Mouse (Mus musculus) embryonic facial prominence, embryonic 15.5 days (tissue): ENCODE results near the gene Epb41. TPM values are rescaled to one million over a fixed set of nuclear protein-coding genes. Genes with fewer than 3 reads are reported as not detected.

ENCODE experiments used
- ATAC-seq: fragments of 200-750 bp; cut with Nextera tagmentation; 2 replicates; pipeline ENCODE4 v1.8.0; 2017; ENCODE audit warnings: low read depth, moderate TSS enrichment; ENCODE audit not compliant: insufficient number of reproducible peaks, low FRiP score, low TSS enrichment
- H3K27ac ChIP-seq: fragments of 300-500 bp; sonication (generic); replicated peaks from 2 replicates; pipeline ENCODE4 v1.5.1; 2015; ENCODE audit warnings: mild to moderate bottlenecking, inconsistent platforms
- H3K27me3 ChIP-seq: fragments of 300-500 bp; sonication (generic); 2 replicates; pipeline ENCODE4 v1.6.1; 2015; ENCODE audit warnings: inconsistent platforms
- H3K36me3 ChIP-seq: fragments of 300-500 bp; sonication (generic); 2 replicates; pipeline ENCODE4 v1.6.1; 2015; ENCODE audit warnings: mild to moderate bottlenecking, inconsistent platforms
- H3K4me1 ChIP-seq: fragments of 300-500 bp; sonication (generic); 2 replicates; pipeline ENCODE4 v1.6.1; 2015; ENCODE audit warnings: inconsistent platforms
- H3K4me2 ChIP-seq: fragments of 300-500 bp; sonication (generic); replicated peaks from 2 replicates; pipeline ENCODE4 v1.6.1; 2015; ENCODE audit warnings: mild to moderate bottlenecking, inconsistent platforms
- H3K4me3 ChIP-seq: fragments of 300-500 bp; sonication (generic); replicated peaks from 2 replicates; pipeline ENCODE4 v1.5.1; 2015; ENCODE audit warnings: mild to moderate bottlenecking, inconsistent platforms
- H3K9ac ChIP-seq: fragments of 300-500 bp; sonication (generic); 2 replicates; pipeline ENCODE4 v1.6.1; 2015; ENCODE audit warnings: inconsistent platforms
- H3K9me3 ChIP-seq: fragments of 300-500 bp; sonication (generic); replicated peaks from 2 replicates; pipeline ENCODE4 v1.6.1; 2016; ENCODE audit warnings: inconsistent platforms
- WGBS: fragments of 180-500 bp; shearing (Covaris S2); methylation state at CpG from one replicate; pipeline ENCODE4 v1.1.7; 2015; 5-methylcytosine and 5-hydroxymethylcytosine counted together
- polyA plus RNA-seq: library from polyadenylated mRNA; unstranded; fragments of >200 nt; fragmentation: Nextera tagmentation; extraction: Ambion mirVana; gene quantifications from 2 replicates; pipeline ENCODE4 v1.2.1, GENCODE M21; 2015

Epb41 gene
- polyA plus RNA-seq, 1 experiment from 2014 or later: 58.0 TPM

DNA sequence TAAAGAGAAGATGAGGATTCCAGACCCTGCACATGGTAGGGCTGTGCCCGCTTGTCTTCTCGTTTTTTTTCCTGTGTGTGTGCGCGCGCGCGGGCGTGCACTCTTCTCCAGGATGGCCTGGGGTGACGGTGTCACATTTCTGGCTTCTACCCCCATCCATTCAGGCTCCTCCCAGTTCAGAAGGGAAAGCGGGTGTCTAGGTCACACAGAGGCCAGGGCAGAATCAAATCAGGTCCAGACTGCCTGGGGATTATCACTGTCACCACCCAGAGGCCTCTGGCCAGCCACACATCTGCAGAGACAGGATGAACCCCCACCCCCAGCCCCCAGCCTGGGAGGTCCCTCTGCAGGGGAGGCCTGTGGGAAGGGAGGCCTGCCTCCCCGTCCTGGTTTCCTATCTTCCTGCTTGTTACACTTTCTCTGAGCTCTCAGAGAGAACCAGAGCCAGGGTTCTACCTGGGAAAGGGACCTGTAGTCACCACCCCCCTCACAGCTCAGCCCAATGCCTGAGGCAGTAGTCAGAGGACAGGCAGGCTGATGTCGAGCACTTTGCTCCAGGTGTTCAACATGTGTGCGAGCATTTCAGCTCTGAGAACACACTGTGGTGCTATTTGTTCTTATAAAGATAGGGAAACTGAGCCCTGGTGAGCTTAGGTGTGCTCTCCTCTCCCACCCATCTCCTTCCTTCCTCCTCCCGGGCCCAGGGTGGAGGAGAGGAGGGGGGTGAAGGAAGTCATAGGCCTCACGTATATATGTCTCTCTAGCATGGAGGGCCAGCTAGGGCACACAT lies 156.2 kb downstream of the Epb41 start:
- H3K9ac ChIP-seq: no peak overlapping the region
- WGBS: 6% methylated on average over 15 of the region's 15 CpGs
- H3K4me2 ChIP-seq: peak overlapping the region; percentile 79
- H3K4me3 ChIP-seq: no peak overlapping the region; the same call in 1 of the 2 replicates
- ATAC-seq: peak; percentile 27
- H3K27ac ChIP-seq: peak overlapping the region; percentile 95
- H3K9me3 ChIP-seq: no peaks in the 10 kb centered on the region
- peaks cover 3% of the 10 kb centered on the region; the same call in 1 of the 2 replicates for H3K36me3 ChIP-seq
- peaks cover 89% of the 10 kb centered on the region for H3K4me1 ChIP-seq
- peaks cover 41% of the 10 kb centered on the region for H3K27me3 ChIP-seq

DNA sequence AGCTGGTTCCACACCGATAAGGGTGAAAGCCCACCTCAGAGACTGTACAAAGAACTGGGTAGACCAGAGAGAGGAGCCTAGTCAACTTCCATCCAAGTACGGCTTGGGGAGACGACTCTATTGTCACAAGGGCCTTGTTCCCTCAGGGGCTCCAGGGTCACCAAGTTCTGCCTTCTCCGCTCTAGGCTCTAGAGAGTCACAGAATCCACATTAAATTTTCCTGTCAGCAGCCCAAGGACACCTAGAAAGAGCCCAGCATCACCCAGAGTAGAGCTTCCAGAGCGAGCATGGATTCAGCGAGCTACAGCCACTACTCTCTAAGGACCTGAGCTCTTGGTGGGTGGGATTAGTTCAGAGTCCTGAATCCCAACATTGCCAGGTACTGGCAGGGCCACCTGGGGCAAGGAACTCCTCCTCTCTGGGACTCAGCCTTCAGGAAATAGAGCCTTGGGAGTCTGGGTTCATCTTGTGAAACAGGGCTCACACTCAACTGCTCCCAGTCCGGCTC lies 157.0 kb downstream of the Epb41 start:
- Histone ChIP-seq H3K4me1 (peaks cover 91% of the 10 kb centered on the region), H3K27me3 (peaks cover 45% of the 10 kb centered on the region), H3K9me3 (no peaks in the 10 kb centered on the region), H3K4me3 (no peak overlapping the region), H3K36me3 (no peaks in the 10 kb centered on the region), H3K27ac (peak overlapping the region; percentile 95), H3K9ac (no peak overlapping the region), H3K4me2 (no peak overlapping the region)
- 59% methylated on average over 7 of the region's 7 CpGs for WGBS
- no peak for ATAC-seq

DNA sequence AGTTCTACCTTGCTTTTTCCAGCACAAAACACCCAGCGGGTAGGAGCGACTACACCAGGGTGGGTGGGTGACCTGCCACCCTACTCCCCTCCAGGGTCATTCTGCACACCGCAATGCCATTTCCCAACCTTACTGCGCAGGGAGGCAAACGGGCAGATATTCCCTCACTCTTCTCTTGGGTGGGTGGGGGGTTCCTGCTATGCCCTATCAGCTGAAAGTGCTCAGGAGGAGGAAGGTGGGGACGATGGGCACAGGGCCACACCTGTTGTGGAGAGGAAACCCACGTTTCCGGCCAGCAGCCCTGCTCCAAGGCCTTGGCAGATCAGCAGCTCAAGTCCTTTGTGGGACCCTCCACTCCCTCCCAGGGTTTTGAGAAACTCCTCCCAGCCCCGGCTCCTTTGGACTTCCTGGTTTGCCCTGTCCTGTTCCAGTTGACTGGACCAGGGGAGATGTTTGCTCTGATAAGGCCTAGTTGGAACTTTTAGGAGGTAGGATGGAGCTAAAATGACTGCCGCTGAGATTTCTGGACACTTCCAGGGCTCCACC lies 158.0 kb downstream of the Epb41 start:
- 72% methylated on average over 10 of the region's 10 CpGs for WGBS
- H3K4me3 ChIP-seq: no peak overlapping the region
- H3K27me3 ChIP-seq: peaks cover 41% of the 10 kb centered on the region
- no peak overlapping the region for H3K27ac ChIP-seq
- peaks cover 86% of the 10 kb centered on the region for H3K4me1 ChIP-seq
- H3K9me3 ChIP-seq: no peaks in the 10 kb centered on the region
- no peak overlapping the region for H3K9ac ChIP-seq
- no peaks in the 10 kb centered on the region for H3K36me3 ChIP-seq
- H3K4me2 ChIP-seq: no peak overlapping the region
- ATAC-seq: no peak

DNA sequence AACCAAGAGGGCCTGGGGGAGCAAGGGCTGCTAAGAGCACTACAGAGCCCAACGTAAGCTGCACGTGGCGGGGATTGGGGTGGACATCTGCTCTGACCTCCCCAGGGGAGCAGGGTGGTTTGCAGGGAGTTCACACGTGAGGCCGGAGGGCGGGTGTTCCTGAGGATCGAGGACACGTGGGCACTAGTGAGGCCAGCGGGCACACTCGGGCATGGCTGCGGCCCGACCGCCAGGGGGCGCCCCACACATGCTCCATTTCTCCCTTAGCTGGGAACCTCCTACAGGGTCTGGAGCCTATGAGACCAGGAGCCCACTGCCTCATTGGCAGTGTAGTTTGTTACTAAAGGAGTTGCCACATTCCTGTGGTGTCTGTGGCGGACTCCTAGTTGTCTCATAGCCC lies 158.7 kb downstream of the Epb41 start:
- Histone ChIP-seq H3K4me3 (no peak overlapping the region), H3K27me3 (peaks cover 38% of the 10 kb centered on the region), H3K9ac (no peak overlapping the region), H3K27ac (no peak overlapping the region), H3K4me1 (peaks cover 80% of the 10 kb centered on the region), H3K36me3 (no peaks in the 10 kb centered on the region), H3K4me2 (no peak overlapping the region), H3K9me3 (no peaks in the 10 kb centered on the region)
- 8% methylated on average over 15 of the region's 15 CpGs for WGBS
- no peak for ATAC-seq

DNA sequence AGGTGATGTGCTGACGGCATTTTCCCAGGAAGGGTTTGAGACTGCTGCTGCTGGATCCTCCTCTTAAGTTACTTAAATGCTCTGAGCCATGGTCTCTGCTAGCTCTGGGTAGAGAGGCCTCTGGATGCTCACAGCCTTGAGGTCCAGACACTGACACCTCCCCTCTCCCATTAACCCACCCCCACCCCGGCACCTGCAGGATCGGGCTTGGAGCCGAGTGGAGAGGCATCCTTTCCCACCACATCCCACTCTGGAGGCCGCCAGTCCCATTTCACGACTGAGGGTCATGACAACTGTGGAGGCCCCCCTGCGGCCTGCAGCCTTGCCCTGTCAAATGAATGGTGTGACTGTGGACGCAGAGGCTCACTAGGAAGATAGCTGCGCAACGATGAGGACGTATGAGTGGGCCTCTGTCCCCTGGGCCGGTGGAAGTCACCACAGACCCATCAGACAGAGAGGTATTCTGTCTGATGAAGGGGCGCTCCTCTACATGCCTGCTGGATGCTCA lies 159.2 kb downstream of the Epb41 start:
- peaks cover 81% of the 10 kb centered on the region for H3K4me1 ChIP-seq
- no peak overlapping the region for H3K27ac ChIP-seq
- H3K4me2 ChIP-seq: peak overlapping the region; percentile 52; the same call in 1 of the 2 replicates
- WGBS: 29% methylated on average over 13 of the region's 13 CpGs
- no peaks in the 10 kb centered on the region for H3K9me3 ChIP-seq
- no peaks in the 10 kb centered on the region for H3K36me3 ChIP-seq
- ATAC-seq: no peak
- H3K9ac ChIP-seq: no peak overlapping the region
- peaks cover 36% of the 10 kb centered on the region for H3K27me3 ChIP-seq
- H3K4me3 ChIP-seq: no peak overlapping the region

DNA sequence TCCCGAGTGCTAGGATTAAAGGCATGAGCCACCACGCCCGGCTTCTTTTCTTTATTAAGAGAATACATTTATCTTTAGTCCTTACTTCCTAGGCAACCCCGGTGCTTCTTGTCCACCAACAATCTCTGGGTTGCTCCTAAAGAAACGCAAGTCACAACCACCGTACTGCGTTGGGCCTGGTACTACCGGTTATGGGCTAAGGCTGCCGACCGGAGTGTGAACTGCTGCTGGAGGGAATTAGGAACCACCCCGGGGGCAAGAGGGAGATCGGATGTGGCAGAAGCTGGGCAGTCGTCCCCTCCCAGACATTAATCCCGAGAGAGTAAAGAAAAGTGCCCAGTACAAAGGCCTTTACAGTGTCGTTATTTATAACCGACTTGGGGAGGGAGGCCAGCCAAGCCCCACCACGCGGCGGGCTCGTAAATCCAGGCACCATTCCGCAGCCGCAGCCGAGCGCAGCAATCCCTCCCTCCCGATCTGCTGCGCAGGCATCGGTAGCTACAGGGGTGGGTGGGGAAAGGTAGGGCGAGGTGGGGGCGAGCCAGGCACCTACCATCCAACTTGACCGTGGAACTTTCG lies 160.1 kb downstream of the Epb41 start:
- Histone ChIP-seq H3K9ac (no peak overlapping the region), H3K27ac (peak overlapping the region; percentile 75; the same call in 1 of the 2 replicates), H3K9me3 (no peaks in the 10 kb centered on the region), H3K27me3 (peaks cover 32% of the 10 kb centered on the region), H3K4me3 (peak overlapping the region; percentile 31), H3K36me3 (no peaks in the 10 kb centered on the region), H3K4me2 (peak overlapping the region; percentile 52), H3K4me1 (peaks cover 80% of the 10 kb centered on the region)
- ATAC-seq: no peak
- WGBS: 6% methylated on average over 31 of the region's 31 CpGs

DNA sequence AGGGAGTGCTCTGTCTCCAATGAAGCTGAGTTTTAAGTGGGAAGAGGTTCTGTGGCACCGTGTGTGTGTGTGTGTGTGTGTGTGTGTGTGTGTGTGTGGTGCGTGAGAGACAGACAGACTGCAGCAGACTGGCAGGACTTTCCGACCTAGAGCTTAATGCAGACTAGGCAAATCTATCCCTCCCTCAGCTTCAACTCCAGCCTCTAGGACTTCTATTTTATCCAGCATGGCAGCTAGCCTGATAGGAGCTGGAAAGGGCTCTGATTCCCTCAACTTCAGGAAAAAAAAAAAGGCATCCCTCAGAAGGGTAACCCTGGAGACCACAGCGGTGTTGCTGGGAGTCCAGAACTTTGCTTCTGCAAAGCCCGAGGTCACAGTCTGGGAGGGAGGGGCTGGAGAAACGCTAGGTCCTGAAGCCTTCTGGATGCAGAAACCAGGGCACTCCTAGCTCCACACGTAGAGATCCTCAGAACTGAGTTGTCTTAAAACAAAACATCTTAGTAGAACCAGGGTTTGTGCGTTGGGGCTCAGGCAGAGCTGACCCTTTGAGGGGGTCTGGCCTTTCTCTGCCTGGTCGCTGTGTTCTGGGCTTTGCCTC lies 161.0 kb downstream of the Epb41 start:
- peak overlapping the region; percentile 39; the same call in 1 of the 2 replicates for H3K27ac ChIP-seq
- no peaks in the 10 kb centered on the region for H3K9me3 ChIP-seq
- H3K36me3 ChIP-seq: no peaks in the 10 kb centered on the region
- H3K4me1 ChIP-seq: peaks cover 77% of the 10 kb centered on the region
- no peak overlapping the region for H3K9ac ChIP-seq
- H3K4me3 ChIP-seq: no peak overlapping the region
- H3K27me3 ChIP-seq: peaks cover 32% of the 10 kb centered on the region
- no peak for ATAC-seq
- H3K4me2 ChIP-seq: no peak overlapping the region
- 16% methylated on average over 9 of the region's 9 CpGs for WGBS

DNA sequence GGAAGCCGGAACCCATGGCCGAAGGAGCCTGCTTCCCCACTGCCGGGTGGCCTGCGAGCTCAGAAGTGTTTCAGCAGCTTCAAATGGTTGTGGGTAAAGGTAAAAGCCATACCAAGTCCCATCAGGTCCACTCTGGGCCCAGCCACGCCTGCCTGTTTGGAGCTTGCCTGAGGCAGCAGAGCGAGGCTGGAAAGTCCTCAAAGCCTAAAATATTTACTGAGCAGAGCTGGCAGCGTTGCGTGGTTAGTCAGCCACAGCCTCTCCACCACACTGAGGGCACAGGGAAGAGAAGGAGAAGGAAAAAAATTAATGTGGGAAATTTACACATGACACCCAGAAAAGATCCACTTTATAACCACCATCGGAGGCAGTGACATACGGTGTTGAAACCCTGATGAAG lies 161.6 kb downstream of the Epb41 start:
- peak overlapping the region; percentile 39; the same call in 1 of the 2 replicates for H3K27ac ChIP-seq
- H3K9me3 ChIP-seq: no peaks in the 10 kb centered on the region
- no peak for ATAC-seq
- no peaks in the 10 kb centered on the region for H3K36me3 ChIP-seq
- H3K27me3 ChIP-seq: peaks cover 32% of the 10 kb centered on the region
- no peak overlapping the region for H3K4me2 ChIP-seq
- 35% methylated on average over 10 of the region's 10 CpGs for WGBS
- H3K4me1 ChIP-seq: peaks cover 71% of the 10 kb centered on the region
- no peak overlapping the region for H3K9ac ChIP-seq
- no peak overlapping the region for H3K4me3 ChIP-seq

DNA sequence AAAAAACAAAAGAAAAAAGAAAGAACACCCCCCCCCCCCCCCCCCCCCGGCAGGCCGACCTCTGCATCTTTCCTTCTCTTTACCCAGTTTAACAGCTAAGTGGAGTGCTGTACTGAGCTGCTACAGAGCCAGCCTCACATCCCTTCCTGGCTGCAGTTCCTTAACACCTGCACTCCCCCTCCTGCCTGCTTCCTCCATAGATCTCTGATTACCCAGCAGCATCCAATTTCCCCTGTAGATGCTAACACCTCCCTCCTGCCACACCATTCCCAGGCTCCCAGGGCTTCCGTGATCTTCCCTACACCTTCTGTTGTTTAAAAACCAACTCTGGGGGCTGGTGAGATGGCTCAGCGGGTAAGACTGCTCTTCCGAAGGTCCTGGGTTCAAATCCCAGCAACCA lies 163.6 kb downstream of the Epb41 start:
- H3K27ac ChIP-seq: no peak overlapping the region
- H3K9me3 ChIP-seq: no peaks in the 10 kb centered on the region
- H3K4me3 ChIP-seq: no peak overlapping the region
- H3K36me3 ChIP-seq: no peaks in the 10 kb centered on the region
- peaks cover 27% of the 10 kb centered on the region for H3K27me3 ChIP-seq
- ATAC-seq: no peak
- no peak overlapping the region for H3K9ac ChIP-seq
- H3K4me1 ChIP-seq: peaks cover 56% of the 10 kb centered on the region
- H3K4me2 ChIP-seq: no peak overlapping the region
- WGBS: 36% methylated on average over 5 of the region's 5 CpGs

DNA sequence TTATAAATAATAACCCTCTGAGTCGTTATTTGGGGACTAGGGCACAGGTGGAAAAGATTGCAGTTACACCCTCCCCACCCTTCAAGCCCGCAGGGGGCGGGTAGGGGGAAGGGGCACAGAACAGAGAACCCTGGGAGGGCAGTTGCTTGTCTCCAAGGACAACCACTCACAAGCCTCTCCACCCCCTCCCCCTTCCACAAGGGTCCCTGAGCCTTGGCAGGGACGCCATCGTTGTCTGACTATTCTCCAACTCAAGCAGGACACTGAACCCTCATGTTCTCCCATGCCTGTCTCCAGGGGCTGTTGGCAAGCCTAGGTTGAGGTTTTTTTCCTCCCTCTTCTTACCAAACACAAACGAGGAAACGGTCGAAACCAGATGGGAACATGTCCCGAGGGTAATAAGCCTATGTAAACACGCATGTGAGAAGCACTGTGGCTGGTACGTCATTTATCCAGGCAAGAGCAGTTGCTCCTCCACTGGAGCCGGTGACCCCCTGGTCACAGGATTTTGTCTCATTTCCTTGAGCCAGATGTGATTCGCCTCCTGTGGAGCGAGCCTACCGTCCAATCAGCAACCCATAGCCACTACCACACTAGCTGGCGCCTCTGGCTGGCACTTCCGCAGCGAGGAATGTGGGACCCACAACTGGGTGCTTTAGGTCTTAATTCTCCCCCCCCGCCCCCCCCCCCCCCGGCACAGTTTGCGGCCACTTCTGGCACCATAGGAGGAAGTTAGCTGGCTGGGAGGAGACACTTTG lies 164.7 kb downstream of the Epb41 start:
- peak overlapping the region; percentile 9; the same call in 1 of the 2 replicates for H3K27ac ChIP-seq
- H3K27me3 ChIP-seq: peaks cover 17% of the 10 kb centered on the region
- H3K4me3 ChIP-seq: no peak overlapping the region
- no peak for ATAC-seq
- no peaks in the 10 kb centered on the region for H3K9me3 ChIP-seq
- H3K9ac ChIP-seq: no peak overlapping the region
- peaks cover 3% of the 10 kb centered on the region; the same call in 1 of the 2 replicates for H3K36me3 ChIP-seq
- H3K4me2 ChIP-seq: peak overlapping the region; percentile 18; the same call in 1 of the 2 replicates
- H3K4me1 ChIP-seq: peaks cover 45% of the 10 kb centered on the region
- WGBS: 9% methylated on average over 19 of the region's 21 CpGs
